Mouse (Mus musculus) regulatory T cell (primary cell): ENCODE results near the gene Srrt.

Source experiments
- in situ Hi-C: fragments of 300-600 bp; cut with MboI, MseI; formaldehyde crosslinking; loops from one replicate; pipeline ENCODE4 v1.15.1; 2025; ENCODE audit warnings: high pct_unique_total_duplicates

The Srrt gene

DNA sequence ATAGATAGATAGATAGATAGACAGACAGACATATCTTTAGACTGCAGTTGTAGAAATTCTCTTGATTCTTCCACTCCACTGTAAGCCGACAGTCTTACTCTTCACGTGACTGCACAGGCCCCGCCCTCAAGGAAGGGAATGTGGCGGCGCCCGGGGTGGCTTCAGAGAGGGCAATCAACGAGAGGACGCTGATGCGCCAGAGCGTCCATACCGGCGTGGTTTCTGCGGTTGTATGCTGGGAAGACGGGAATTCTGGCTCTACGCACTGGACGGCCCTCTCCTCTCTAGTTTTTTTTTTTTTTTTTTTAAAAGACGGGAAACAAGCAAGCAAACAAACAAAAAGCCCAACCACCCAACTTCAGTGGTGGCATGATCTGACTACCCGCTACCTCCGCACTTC is 30.8 kb upstream of the Srrt start:
- in situ Hi-C loops, result no loop called here

DNA sequence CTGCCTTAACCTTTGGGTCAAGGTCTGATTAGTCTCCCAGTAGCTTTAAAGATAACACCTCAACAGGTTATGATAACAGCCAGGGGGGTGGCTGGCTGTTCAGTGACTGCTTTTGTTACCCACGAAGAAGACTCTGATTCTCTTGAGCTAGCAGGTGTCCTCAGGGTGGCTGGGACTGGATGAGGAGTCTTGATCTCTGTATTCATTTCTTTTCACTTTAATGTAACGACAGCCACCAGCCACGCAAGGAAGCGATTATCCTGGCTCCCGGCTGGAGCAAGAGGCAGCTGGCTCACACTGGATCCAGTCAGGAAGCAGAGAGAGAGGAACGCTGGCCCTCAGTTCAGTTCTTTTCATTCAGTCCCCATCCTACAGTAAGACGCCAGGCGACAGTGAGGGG is 29.7 kb upstream of the Srrt start:
- in situ Hi-C loops, result no loop called here

- in situ Hi-C loops, result no loop called here
These were observed 27.6 kb upstream of the Srrt start for GRCm38 (mm10) chr5:137335066-137335465.

GRCm38 (mm10) chr5:137334317-137334716 is 26.8 kb upstream of the Srrt start:
- in situ Hi-C loops, result no loop called here

DNA sequence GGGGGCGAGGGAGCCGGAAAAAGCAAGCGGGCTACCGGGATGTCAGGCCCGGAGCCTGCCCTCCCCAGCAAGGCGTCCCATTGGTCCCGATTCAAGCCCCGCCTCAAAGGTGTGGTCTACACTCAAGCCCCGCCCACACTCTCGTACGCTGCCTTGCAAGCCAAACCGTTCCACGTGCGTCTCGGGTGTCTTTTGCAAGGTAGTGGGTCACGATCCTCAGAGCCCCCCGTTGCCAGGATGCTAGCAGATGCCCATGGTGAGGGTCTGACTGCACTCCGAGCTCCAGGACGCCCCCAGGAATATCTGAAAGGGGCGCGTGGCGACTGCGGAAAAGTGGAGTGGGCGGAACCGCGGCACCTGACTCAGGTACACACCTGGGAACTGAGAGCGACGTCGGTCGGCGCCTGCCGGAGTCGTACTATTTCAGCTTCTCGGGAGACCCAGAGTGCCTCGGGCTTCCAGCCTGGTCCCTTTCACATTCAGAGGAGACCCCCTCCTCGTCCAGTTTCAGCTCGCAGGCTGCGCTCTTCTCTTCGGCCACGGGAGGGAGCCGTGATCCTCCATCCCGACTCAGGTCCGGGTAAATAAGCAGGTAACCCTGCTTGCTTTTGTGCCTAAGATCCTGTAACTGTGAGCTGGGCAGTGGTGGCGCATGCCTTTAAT is 26.2 kb upstream of the Srrt start, which contains the start of gene Slc12a9:
TSS of gene Slc12a9 (minus strand) at position 86 of the 663 bp plus-strand sequence.
- in situ Hi-C loops, result no loop called here

DNA sequence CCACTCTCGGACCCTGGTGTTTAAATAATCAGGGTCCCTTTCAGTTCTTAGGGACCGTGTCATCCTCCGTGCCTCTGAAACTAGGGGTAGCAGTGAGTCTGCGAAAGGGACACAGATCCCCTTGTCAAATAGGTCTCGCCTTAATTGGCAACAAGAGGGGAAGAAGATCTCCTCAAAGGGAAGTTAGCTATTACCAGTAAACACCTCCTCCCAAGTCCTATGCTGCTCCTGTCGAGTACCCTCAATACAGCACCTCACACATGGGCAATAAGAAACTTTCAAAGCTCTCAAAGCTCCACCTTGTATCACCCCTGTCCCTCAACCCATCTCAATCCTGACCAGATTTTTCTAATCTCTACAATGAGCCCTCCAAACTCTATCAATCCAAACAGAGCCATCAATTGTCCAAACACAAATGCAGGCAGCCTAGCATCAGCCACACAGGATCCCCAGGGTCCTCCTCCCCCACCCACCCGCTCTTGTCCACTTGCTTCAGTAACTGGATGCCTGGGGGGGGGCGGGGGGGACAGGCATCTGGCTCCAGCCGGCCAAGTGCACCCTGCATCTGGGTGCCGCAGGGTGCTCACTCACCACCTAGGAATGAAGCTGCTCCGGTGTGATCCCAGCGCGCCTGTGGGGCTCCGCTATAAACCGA is 25.5 kb upstream of the Srrt start:
- in situ Hi-C loops, result no loop called here

DNA sequence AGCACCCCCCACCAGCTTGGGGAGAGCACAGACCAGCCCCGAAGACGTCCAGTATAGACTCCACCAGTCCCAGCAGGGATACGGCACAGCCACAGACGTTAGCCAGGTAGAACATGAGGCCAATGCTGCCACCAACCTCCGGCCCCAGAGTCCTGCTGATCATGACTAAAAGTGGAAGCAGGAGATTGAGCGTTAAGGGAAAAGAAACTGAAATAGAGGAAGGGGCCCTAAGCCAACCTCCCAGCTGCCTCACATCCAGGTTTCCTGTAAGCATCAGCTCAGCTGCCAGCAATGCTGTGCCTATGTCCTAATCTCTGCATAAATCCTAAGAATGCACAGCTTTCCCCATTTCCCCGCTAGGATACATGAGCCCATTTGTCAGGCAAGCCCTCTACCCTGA is 23.4 kb upstream of the Srrt start:
- in situ Hi-C loops, result no loop called here

DNA sequence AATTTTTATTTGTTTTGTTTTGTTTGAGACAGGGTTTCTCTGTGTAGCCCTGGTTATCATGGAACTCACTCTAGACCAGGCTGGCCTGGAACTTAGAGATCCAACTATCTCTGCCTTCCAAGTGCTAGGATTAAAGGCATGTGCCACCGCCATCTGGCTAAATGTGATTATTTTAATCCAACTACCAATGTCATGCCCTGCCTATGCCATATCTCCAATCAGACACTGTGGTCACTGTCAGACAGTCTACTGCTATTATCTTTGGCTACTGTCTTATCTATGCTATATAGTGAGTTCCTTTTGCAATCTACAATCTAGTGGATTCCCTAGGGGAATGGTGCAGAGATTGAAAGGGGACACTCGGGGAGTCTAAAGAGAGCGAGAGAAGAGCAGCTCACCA is 13.5 kb upstream of the Srrt start:
- in situ Hi-C loops, result no loop called here

GRCm38 (mm10) chr5:137318570-137318969 is 11.1 kb upstream of the Srrt start:
- in situ Hi-C loops, result no loop called here

GRCm38 (mm10) chr5:137317361-137317760 is 9.9 kb upstream of the Srrt start:
- in situ Hi-C loops, result no loop called here

DNA sequence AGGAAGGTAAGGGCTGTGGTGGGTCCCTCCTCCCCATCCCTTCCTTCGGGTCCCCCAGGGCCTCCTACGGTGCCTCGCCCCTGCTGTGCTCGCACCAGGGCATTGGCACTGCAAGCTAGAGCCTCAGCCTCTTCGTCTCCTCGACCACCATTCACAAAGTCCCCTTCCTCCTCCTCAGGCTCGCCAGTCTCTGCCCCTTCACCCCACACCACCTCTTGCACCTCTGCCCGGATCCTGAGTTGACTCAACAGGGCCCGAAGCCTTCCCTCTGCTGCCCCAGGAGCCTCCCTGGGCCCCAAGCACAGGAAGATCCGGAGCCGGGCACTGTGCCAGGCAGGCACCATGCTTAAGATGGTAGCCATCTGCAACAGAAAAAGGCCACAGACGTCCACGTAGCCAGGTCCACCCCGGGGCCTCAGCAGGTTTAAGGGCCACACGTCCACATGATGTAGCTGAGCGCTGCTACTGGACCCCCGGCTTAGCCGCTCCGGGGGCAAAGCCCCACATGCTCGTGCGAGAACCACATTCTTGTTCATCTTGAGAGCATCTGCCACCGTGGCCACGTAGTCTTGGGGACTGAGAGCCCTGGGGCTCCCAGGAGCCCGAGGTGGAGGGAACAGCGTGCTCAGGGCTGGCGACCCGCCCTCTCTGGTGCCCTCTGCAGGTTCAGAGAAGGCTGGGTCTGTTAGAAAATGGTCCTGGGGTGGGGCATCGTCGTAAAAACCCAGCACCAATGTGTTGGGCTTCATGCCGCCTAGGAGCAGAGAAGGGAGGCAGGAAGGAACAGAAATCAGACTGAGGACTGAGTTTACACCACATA is 7.8 kb upstream of the Srrt start:
- in situ Hi-C loops, result no loop called here

DNA sequence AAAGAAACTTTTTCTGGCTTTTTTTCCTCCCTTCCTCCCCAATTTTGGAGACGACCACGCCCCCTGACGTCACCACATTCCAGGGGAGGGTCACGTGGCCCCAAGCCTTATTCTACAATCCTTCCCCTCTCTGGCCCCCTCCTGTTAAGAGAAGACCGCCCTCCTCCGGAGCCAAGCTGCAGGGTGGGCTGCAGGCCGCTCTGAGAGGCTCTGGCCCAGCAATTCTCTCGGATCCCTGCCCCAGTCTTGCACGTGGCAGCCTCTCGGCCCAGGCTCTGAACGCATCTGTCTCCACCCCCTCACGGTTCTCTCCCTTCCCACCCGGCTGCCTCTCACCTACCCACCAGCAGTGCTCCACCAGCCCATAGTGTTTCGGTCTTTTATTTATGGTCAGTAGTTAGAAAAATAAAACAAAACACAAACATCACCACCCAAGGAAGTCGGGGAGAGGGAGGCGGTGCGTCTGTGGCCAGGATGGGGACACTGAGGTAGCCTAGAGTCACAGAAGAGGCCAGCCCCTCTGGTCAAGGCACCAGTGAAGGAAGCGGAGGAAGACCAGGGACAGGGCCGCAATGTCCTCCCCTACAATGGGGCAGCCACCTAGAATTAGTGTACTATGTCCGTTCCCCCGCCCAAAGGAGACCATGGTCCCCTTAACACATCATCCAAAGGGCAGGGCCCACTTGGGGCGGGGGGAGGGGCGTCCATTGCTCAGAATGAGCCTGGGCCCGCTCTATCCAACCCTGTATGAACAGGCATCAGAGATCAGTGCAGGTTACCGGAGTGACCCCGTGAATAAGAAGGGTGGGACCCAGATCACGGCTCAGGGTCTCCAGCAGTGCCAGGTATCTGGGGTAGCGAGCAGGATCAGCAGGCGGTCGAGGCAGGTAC is 7.0 kb upstream of the Srrt start, which contains the start of gene Trip6:
TSS of gene Trip6 (minus strand) at position 212 of the 891 bp plus-strand sequence.
- in situ Hi-C loops, result no loop called here

GRCm38 (mm10) chr5:137313466-137314192 is 6.2 kb upstream of the Srrt start:
- in situ Hi-C loops, result no loop called here

GRCm38 (mm10) chr5:137308356-137308755 is 882 bp upstream of the Srrt start:
- in situ Hi-C loops, result loop anchor here (10.0 kb wide), 1 partner anchor 264 kb away; the partner anchor contains the start of gene Ap1s1

DNA sequence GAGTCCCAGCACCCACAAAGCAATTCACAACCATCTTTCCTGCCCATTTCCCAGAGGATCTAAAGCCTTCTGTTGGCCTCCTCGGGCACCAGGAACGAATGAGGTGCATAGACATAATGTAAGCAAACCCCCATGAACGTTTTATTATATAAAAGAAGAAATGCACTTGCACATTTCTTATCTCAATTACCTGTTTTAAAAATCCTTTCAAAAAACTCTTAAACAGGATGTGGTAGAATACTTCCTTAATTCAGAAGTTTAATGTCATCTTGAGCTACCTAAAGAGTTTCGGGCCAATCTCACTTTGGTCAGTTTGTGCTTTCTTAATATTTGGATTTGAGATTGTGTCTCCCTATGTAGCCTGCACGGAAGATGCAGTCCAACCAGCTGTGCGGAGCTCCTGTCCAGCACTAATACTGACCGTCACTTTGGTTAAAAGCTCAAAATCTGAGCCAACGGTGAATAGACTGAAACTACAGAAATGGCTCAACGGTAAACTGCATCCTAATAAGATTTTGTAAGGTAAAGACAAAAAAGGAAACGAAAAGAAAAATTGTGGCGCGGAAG is 952 bp downstream of the Srrt start:
- in situ Hi-C loops, result loop anchor here (10.0 kb wide), 1 partner anchor 262 kb away; the partner anchor contains the start of gene Ap1s1

- in situ Hi-C loops, result loop anchor here (10.0 kb wide), 1 partner anchor 261 kb away; the partner anchor contains the start of gene Ap1s1
These were observed 1.7 kb downstream of the Srrt start for GRCm38 (mm10) chr5:137305822-137306221.

DNA sequence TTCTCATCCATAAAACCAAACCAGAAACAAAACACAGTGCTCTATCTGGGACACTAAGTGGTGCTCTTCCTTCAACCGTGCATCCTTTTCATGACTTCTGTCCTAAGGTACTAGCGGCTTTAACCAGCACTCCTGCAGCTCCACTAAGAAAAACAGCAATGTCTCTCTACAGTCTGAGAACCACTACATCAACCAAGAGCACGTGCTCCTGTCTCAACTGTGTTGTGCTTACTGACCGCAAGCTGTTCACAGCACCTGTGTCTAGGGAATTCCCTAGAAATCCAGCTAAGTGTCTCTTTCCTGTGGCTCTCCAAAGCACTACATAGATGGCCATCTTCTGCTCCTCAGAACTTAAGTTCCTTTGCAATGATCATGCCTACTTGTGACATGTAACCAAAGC is 2.7 kb downstream of the Srrt start:
- in situ Hi-C loops, result loop anchor here (10.0 kb wide), 1 partner anchor 260 kb away; the partner anchor contains the start of gene Ap1s1

- in situ Hi-C loops, result loop anchor here (10.0 kb wide), 1 partner anchor 259 kb away; the partner anchor contains the start of gene Ap1s1
These were observed 3.3 kb downstream of the Srrt start for GRCm38 (mm10) chr5:137304165-137304564.

- in situ Hi-C loops, result loop anchor here (10.0 kb wide), 1 partner anchor 259 kb away; the partner anchor contains the start of gene Ap1s1
These were observed 3.9 kb downstream of the Srrt start for GRCm38 (mm10) chr5:137303609-137304008.

DNA sequence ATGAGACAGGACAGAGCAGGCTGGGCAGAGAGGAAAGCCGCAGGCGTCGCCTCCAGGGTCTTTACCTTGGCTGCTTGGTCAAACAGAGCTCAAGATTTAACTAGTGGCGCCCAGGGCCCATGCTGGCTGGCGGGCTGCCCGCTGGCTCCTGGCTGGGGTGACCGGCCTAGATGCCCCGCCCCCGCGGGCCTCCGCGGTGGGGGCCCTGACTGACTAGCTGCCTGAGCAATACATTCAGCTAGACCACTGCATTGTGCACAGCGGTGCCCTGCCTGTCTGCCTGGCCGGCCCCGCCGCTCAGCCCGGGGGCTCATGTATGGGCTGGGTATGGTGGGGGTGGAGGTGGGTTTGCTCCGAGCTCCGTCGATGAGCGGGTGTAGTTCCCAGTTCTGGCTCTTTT is 6.2 kb downstream of the Srrt start:
- in situ Hi-C loops, result loop anchor here (10.0 kb wide), 1 partner anchor 256 kb away; the partner anchor contains the start of gene Ap1s1
